8 mouse cellular contexts compared by ENCODE assay signal in the genomic region with DNA sequence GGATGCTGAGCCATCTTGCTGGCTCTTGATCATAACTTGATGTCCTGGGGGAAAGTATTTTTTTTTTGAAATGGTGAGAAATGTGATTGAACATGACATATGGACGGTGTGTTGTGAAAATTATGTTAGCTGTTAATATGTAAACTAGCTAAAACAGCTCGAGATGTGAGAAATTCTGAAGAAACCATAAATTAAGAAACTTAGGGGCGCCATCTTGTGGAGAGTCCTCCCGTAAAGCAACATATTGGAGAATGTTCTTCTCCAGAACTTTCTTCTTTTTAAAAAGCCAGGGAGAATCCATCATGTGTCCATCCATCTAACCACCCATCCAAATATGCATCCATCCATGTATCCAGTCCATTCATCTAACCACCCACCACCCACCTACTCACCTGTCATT.
DNase-seq lines count a peak whose midpoint lies in the region; ATAC-seq and TF ChIP-seq lines count a peak whose summit lies in the region.

No protein-coding gene starts in this region.

- H3K27ac ChIP-seq in heart, postnatal 0 days (ENCODE audit: low read depth), result no peak overlapping the region
- H3K27ac ChIP-seq in midbrain, embryonic 14.5 days (replicated peaks; ENCODE audit: low read depth, low read length), result no peak overlapping the region
- H3K27ac ChIP-seq in midbrain, embryonic 15.5 days, result no peak overlapping the region
- H3K27ac ChIP-seq in forebrain, embryonic 12.5 days, result no peak overlapping the region

- TF ChIP-seq EP300 in heart, postnatal 0 days (IDR thresholded peaks at IDR 0.05; ENCODE audit: low read depth), result no peak

- H3K4me3 ChIP-seq in heart, postnatal 0 days (ENCODE audit: low read depth, low read length), result no peak overlapping the region
- no peak overlapping the region for H3K4me3 ChIP-seq in midbrain, embryonic 14.5 days (replicated peaks; ENCODE audit: low read depth, low read length)
- H3K4me3 ChIP-seq in midbrain, embryonic 15.5 days, result no peak overlapping the region
- H3K4me3 ChIP-seq in forebrain, embryonic 12.5 days (replicated peaks), result no peak overlapping the region

- no peaks in the 10 kb centered on the region for H3K27me3 ChIP-seq in heart, postnatal 0 days (ENCODE audit: control insufficient read depth, insufficient read depth, low read length)
- no peaks in the 10 kb centered on the region for H3K27me3 ChIP-seq in midbrain, embryonic 14.5 days (ENCODE audit: control insufficient read depth, insufficient read depth, low read length)
- no peaks in the 10 kb centered on the region for H3K27me3 ChIP-seq in midbrain, embryonic 15.5 days (replicated peaks)
- H3K27me3 ChIP-seq in forebrain, embryonic 12.5 days, result no peaks in the 10 kb centered on the region; the same call in 1 of the 2 replicates

- TF ChIP-seq CTCF in heart, postnatal 0 days (IDR thresholded peaks at IDR 0.05; ENCODE audit: low read depth), result peak; percentile 56
- TF ChIP-seq CTCF in brain, embryonic 14.5 days (IDR thresholded peaks at IDR 0.05; ENCODE audit: borderline replicate concordance, extremely low read depth, insufficient read depth, insufficient read length), result no peak

- DNase-seq in heart, postnatal 0 days (ENCODE audit: low spot score), result no peak
- DNase-seq in heart, adult 11 months, result no peak
- DNase-seq in midbrain, embryonic 14.5 days, result peak; percentile 62
- peak; percentile 56 for DNase-seq in brain, embryonic 14.5 days (ENCODE audit: low read depth)
- peak; percentile 56 for DNase-seq in lung, postnatal 36 days

- WGBS in heart, postnatal 0 days, result 34% methylated on average over 4 of the region's 4 CpGs
- 59% methylated on average over 4 of the region's 4 CpGs for WGBS in midbrain, embryonic 14.5 days
- 63% methylated on average over 4 of the region's 4 CpGs for WGBS in midbrain, embryonic 15.5 days
- WGBS in forebrain, embryonic 12.5 days, result 57% methylated on average over 4 of the region's 4 CpGs

- ATAC-seq in heart, postnatal 0 days (ENCODE audit: insufficient read depth, low read depth), result no peak
- no peak for ATAC-seq in midbrain, embryonic 14.5 days (ENCODE audit: low FRiP score, low TSS enrichment)
- ATAC-seq in midbrain, embryonic 15.5 days (replicated peaks), result no peak
- no peak for ATAC-seq in forebrain, embryonic 12.5 days (ENCODE audit: low FRiP score)
- ATAC-seq in megakaryocyte-erythroid progenitor cell, adult 5-6 weeks (replicated peaks; ENCODE audit: low FRiP score, low TSS enrichment, poor library complexity, severe bottlenecking), result no peak

- no peak for TF ChIP-seq POLR2A in brain, embryonic 14.5 days (IDR thresholded peaks at IDR 0.05; ENCODE audit: borderline replicate concordance, extremely low read depth, insufficient read depth, insufficient read length, poor library complexity, severe bottlenecking)

- no peaks in the 10 kb centered on the region for H3K9me3 ChIP-seq in heart, postnatal 0 days (replicated peaks; ENCODE audit: control insufficient read depth, low read length)
- H3K9me3 ChIP-seq in midbrain, embryonic 14.5 days (ENCODE audit: control insufficient read depth, low read length), result no peaks in the 10 kb centered on the region
- no peaks in the 10 kb centered on the region for H3K9me3 ChIP-seq in midbrain, embryonic 15.5 days
- 0 out of 2 replicates have a peak, but pooled peaks cover 3% of the 10 kb centered on the region for H3K9me3 ChIP-seq in forebrain, embryonic 12.5 days

- H3K36me3 ChIP-seq in heart, postnatal 0 days (replicated peaks; ENCODE audit: control insufficient read depth, insufficient read depth, low read length), result no peaks in the 10 kb centered on the region
- no peaks in the 10 kb centered on the region for H3K36me3 ChIP-seq in midbrain, embryonic 14.5 days (ENCODE audit: control insufficient read depth, insufficient read depth, low read length)
- no peaks in the 10 kb centered on the region for H3K36me3 ChIP-seq in midbrain, embryonic 15.5 days (replicated peaks)
- H3K36me3 ChIP-seq in forebrain, embryonic 12.5 days (replicated peaks), result no peaks in the 10 kb centered on the region

- no peak overlapping the region for H3K4me2 ChIP-seq in heart, postnatal 0 days (ENCODE audit: low read depth, low read length)
- no peak overlapping the region for H3K4me2 ChIP-seq in midbrain, embryonic 14.5 days (ENCODE audit: low read length)
- no peak overlapping the region for H3K4me2 ChIP-seq in midbrain, embryonic 15.5 days
- H3K4me2 ChIP-seq in forebrain, embryonic 12.5 days, result no peak overlapping the region

- H3K4me1 ChIP-seq in heart, postnatal 0 days (ENCODE audit: control insufficient read depth, insufficient read depth), result no peaks in the 10 kb centered on the region; the same call in none of the 2 replicates
- no peaks in the 10 kb centered on the region for H3K4me1 ChIP-seq in midbrain, embryonic 14.5 days (ENCODE audit: control insufficient read depth, insufficient read depth, low read length)
- no peaks in the 10 kb centered on the region for H3K4me1 ChIP-seq in midbrain, embryonic 15.5 days
- no peaks in the 10 kb centered on the region for H3K4me1 ChIP-seq in forebrain, embryonic 12.5 days

- H3K9ac ChIP-seq in heart, postnatal 0 days (replicated peaks; ENCODE audit: low read depth, low read length), result no peak overlapping the region
- H3K9ac ChIP-seq in midbrain, embryonic 14.5 days (replicated peaks; ENCODE audit: low read length), result no peak overlapping the region
- no peak overlapping the region for H3K9ac ChIP-seq in midbrain, embryonic 15.5 days
- H3K9ac ChIP-seq in forebrain, embryonic 12.5 days, result no peak overlapping the region

Comparison
In these comparisons a context has a peak if more than half of its experiments do, and no peak if none do; other contexts are left out.
1. DNase-seq: peak in midbrain, embryonic 14.5 days (single experiment), brain, embryonic 14.5 days (single experiment) and lung, postnatal 36 days (single experiment); none in heart, postnatal 0 days (single experiment) and heart, adult 11 months (single experiment).